Mouse (Mus musculus): Measurements from ENCODE around the gene 9030612E09Rik.

Gene 9030612E09Rik

DNA sequence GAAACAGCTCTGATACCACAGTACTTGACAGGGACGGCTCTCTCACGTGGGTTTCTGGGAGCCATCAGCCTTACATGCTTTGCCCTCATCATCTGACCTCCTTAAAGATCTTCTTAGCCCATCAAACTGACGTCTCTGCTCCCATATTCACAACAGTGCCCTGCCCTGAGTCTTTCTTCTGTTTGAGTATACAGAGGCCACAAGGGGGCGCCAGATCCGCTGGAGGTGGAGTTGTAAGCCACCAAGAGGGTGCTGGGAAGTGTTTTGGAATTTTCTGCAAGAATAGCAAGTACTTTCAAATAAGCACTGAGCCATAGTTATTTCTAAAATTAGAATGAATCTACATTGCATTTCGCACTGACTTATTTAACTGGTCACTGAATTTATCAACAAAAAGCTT lies 37.4 kb downstream of the 9030612E09Rik start:
- peak; percentile 12 to 25 for DNase-seq

DNA sequence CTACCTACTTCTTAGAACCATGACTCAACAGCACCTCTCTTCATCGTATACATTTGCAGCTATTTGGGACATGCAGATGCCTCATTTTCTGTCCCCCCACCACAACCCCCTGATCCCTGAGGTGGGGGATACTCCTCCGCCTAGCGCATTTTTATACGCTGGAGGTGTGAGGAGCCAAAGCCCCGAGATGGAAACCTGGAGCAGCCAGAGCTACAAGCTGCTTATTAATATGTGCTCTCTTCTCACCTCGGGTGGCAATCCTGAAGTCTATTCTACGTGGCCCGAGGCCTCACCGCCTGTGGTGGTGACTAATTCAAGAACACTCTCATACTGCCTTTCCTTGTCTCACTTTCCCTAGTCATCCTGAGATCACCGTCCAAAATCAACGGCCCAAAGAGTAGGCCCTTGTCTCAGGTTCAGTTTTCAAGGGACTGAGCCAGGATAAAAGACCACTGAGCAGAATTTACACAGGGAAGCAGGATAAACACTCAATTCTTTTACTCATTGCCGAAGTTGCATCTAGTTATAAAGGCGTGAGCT lies 42.9 kb downstream of the 9030612E09Rik start:
- no peak for DNase-seq

DNA sequence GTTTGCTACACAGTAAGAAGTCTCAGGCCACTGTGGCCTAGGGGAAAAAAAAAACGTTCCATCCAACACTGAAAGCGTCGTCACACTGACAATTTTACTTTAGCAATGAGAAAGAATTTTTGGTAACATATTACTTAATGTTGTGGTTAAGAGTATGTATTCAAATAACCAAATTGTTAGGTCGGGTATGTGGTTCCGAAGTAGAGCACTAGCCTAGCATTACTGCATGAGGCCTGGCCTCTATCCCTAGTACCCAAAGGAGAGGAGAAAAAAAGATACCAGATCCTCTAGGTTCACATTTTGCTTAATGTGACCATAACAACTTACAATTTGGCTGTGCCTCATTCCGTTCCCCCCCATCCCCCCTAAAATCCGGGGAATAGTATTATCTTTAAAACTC lies 46.0 kb downstream of the 9030612E09Rik start:
- DNase-seq = no peak

GRCm38 (mm10) chr10:43220910-43221625 lies 46.6 kb downstream of the 9030612E09Rik start, which contains the start of gene Pdss2:
Gene Pdss2 (plus strand): TSS chr10:43221486.
- peak; percentile 96 to 98 for DNase-seq

- DNase-seq = peak; percentile 22 to 27
Observed at GRCm38 (mm10) chr10:43221659-43222058, 47.2 kb downstream of the 9030612E09Rik start.

GRCm38 (mm10) chr10:43223391-43223790 lies 48.9 kb downstream of the 9030612E09Rik start:
- DNase-seq = no peak

Data from lung, adult 18-20 months (tissue).